ENCODE assay signal across 10 mouse cellular contexts in genomic region chr15:103130729-103131128, GRCm38 (mm10). TPM values are rescaled to one million over a fixed set of nuclear protein-coding genes. Genes with fewer than 3 reads are reported as not detected.
DNase-seq lines count a peak whose midpoint lies in the region; ATAC-seq and TF ChIP-seq lines count a peak whose summit lies in the region.
"Had no signal": no experiment of that assay in that cellular context is flagged by ENCODE, and none has a peak within 500 bp of the region (broad histone marks: within the 10 kb centered on the region; RNA-seq: fewer than 3 reads in every experiment).

No protein-coding gene starts in this region.

- H3K9me3 ChIP-seq in forebrain, embryonic 14.5 days (replicated peaks; ENCODE audit: control insufficient read depth, low read length) = 0 out of 2 replicates have a peak, but pooled peaks cover 3% of the 10 kb centered on the region
- H3K9me3 ChIP-seq: embryonic facial prominence, embryonic 12.5 days; limb, embryonic 13.5 days had no signal

- no peak overlapping the region for H3K4me2 ChIP-seq in forebrain, embryonic 14.5 days (ENCODE audit: low read length)
- H3K4me2 ChIP-seq: embryonic facial prominence, embryonic 12.5 days; limb, embryonic 13.5 days had no signal

- H3K36me3 ChIP-seq in forebrain, embryonic 14.5 days (ENCODE audit: control insufficient read depth, insufficient read depth, low read length) = no peaks in the 10 kb centered on the region
- H3K36me3 ChIP-seq: embryonic facial prominence, embryonic 12.5 days; limb, embryonic 13.5 days had no signal

- WGBS in forebrain, embryonic 14.5 days = 20% methylated on average over 1 of the region's 1 CpGs

- intact Hi-C loops in left cerebral cortex, adult 2 months (cut with DNase I) = loop anchor here (5.0 kb wide), 1 partner anchor 38 kb away; no protein-coding TSS in a partner anchor
- intact Hi-C loops in left cerebral cortex, postnatal 36 days (cut with DNase I) = no loop called here

- peak; percentile 69 for TF ChIP-seq CTCF in left cerebral cortex, adult 2 months (IDR thresholded peaks at IDR 0.05)

- no peak overlapping the region for H3K27ac ChIP-seq in left cerebral cortex, adult 2 months
- no peak overlapping the region for H3K27ac ChIP-seq in forebrain, embryonic 14.5 days (ENCODE audit: low read depth, low read length)
- H3K27ac ChIP-seq: embryonic facial prominence, embryonic 12.5 days; limb, embryonic 13.5 days had no signal

- H3K4me3 ChIP-seq in left cerebral cortex, adult 2 months = no peak overlapping the region
- no peak overlapping the region for H3K4me3 ChIP-seq in forebrain, embryonic 14.5 days (ENCODE audit: low read depth, low read length)
- H3K4me3 ChIP-seq: embryonic facial prominence, embryonic 12.5 days; limb, embryonic 13.5 days had no signal

- 0 out of 2 replicates have a peak, but pooled peaks cover 4% of the 10 kb centered on the region for H3K27me3 ChIP-seq in forebrain, embryonic 14.5 days (replicated peaks; ENCODE audit: control insufficient read depth, insufficient read depth, low read length)

- no peak overlapping the region for H3K9ac ChIP-seq in forebrain, embryonic 14.5 days (ENCODE audit: low read length)
- H3K9ac ChIP-seq: embryonic facial prominence, embryonic 12.5 days; limb, embryonic 13.5 days had no signal

- peaks cover 13% of the 10 kb centered on the region for H3K4me1 ChIP-seq in forebrain, embryonic 14.5 days (ENCODE audit: control insufficient read depth, insufficient read depth, low read length)

- ATAC-seq in forebrain, embryonic 14.5 days = no peak

- peak; percentile 30 for DNase-seq in adrenal gland, postnatal 14 days
- no peak for DNase-seq in adrenal gland, adult 8-10 months
- no peak for DNase-seq in left cerebral cortex, adult 2 months (ENCODE audit: extremely low spot score in 1 of 2, low spot score in 2 of 2)
- no peak for DNase-seq in left cerebral cortex, postnatal 36 days (ENCODE audit: low spot score in 2 of 2)
- DNase-seq in MN1 (ENCODE audit: low spot score) = peak; percentile 46
- DNase-seq in naive thymus-derived CD4-positive, alpha-beta T cell, adult 2 months (ENCODE audit: low read depth) = peak; percentile 62
- DNase-seq in urinary bladder, postnatal 10 days (ENCODE audit: low spot score) = no peak
- no peak for DNase-seq in forebrain, embryonic 14.5 days (ENCODE audit: low spot score)

RNA-seq across cellular contexts. Expression of gene Smug1, which starts 36.2 kb away (rescaled TPM):
- 10.9 and 17.6 TPM in 2 replicates for total RNA-seq in adrenal gland, postnatal 14 days (2021)
- total RNA-seq in adrenal gland, adult 8-10 months (2022) = 10 to 100 TPM; 14.3 to 22.9 (median 15.7) TPM
- total RNA-seq in left cerebral cortex, adult 2 months (2021) = 10 to 100 TPM; 20.7 to 23.2 TPM
- 10 to 100 TPM; 18.3 to 20.0 TPM for total RNA-seq in left cerebral cortex, postnatal 36 days (2021)
- polyA plus RNA-seq in forebrain, embryonic 14.5 days (2014; fragmentation: Nextera tagmentation; extraction: Ambion mirVana) = 25.3 and 26.5 TPM in 2 replicates

Comparison
In these comparisons a context has a peak if more than half of its experiments do, and no peak if none do; other contexts are left out.
1. DNase-seq: peak in adrenal gland, postnatal 14 days (single experiment), MN1 (single experiment) and naive thymus-derived CD4-positive, alpha-beta T cell, adult 2 months (single experiment); none in adrenal gland, adult 8-10 months (single experiment), left cerebral cortex, adult 2 months (0 of 2), left cerebral cortex, postnatal 36 days (0 of 2), urinary bladder, postnatal 10 days (single experiment) and forebrain, embryonic 14.5 days (single experiment).